Mouse (Mus musculus) testis, adult 2 months (tissue): ENCODE results near the gene Ubap2l.

Source experiments
- CTCF ChIP-seq: fragments of 200-500 bp; IDR thresholded peaks from 2 replicates; pipeline ENCODE4 v1.5.1; 2012; ENCODE audit warnings: low read depth, mild to moderate bottlenecking, inconsistent platforms, low read length, moderate library complexity; ENCODE audit not compliant: control insufficient read depth, insufficient read depth, insufficient replicate concordance
- POLR2A ChIP-seq: fragments of 200-500 bp; IDR thresholded peaks from 2 replicates; pipeline ENCODE4 v1.6.1; 2012; ENCODE audit warnings: low read depth, mild to moderate bottlenecking, inconsistent platforms, low read length, moderate library complexity; ENCODE audit not compliant: control insufficient read depth

DNA sequence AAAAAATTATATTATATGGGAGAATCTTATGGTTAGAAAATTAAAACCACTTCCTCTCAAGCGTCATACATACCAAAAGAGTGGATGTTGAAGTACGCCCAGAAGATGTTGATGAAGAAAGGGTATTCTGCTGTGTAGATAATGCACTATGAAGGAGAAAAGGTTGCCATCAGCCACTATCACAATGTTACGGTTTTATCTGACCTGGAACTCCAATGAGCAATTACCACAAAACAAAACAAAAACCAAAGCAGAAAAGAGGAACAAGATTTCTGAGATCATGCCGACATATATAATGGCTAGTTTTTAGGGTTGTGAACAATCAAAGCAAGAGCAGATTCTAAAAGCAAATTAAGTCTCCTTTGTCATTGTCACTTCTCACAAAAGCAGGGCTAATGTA lies 35.8 kb downstream of the Ubap2l start:
- TF ChIP-seq POLR2A (no peak), CTCF (no peak)
